Mouse (Mus musculus): ENCODE results near the gene Nosip.

DNA sequence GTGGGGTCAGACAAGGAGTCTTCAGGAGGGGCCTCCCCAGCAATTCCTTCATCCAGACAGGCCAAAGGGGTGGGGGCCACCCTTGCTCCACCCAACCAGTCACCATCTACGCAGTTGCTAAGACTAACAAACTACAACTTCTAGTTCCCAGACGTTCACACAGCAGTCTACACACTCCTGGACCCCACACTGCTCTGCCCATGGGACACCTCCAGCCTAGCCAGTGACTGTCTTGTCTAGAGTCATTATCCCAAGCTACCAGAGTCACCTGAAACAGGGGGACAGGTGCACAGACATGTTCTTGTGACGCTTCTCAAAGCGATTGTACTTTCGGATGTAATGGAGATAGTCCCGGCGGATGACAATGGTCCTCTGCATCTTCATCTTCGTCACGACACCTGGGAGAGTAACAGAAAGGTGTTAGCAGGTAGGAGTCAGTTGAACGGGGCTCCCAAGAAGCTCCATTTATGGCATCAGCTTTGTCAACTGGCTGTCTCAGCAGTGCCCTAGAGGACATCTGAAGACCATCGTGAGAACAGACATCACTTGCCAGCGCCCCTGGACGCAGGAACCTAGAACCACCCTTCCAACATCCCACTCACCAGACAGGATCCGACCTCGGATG is 60.4 kb downstream of the Nosip start:
- TF ChIP-seq POLR2A (IDR thresholded peaks at IDR 0.05; ENCODE audit: control insufficient read depth, extremely low read depth, insufficient read depth, low read length, poor library complexity) (no peak), CTCF (IDR thresholded peaks at IDR 0.05; ENCODE audit: borderline replicate concordance, control insufficient read depth, extremely low read depth, insufficient read depth, low read length, poor library complexity) (no peak)
